Mouse (Mus musculus) B cell, adult 67 days (primary cell): ENCODE measurements around the gene Srd5a3. TPM values are rescaled to one million over a fixed set of nuclear protein-coding genes. Genes with fewer than 3 reads are reported as not detected.

Source experiments
- total RNA-seq, 2 experiments: library from RNA; stranded (reverse); gene quantifications; 4 replicates each; pipeline ENCODE4 v1.2.4; 2023

The Srd5a3 gene
- total RNA-seq = 10 to 100 TPM; 44.7 to 48.5 TPM

DNA sequence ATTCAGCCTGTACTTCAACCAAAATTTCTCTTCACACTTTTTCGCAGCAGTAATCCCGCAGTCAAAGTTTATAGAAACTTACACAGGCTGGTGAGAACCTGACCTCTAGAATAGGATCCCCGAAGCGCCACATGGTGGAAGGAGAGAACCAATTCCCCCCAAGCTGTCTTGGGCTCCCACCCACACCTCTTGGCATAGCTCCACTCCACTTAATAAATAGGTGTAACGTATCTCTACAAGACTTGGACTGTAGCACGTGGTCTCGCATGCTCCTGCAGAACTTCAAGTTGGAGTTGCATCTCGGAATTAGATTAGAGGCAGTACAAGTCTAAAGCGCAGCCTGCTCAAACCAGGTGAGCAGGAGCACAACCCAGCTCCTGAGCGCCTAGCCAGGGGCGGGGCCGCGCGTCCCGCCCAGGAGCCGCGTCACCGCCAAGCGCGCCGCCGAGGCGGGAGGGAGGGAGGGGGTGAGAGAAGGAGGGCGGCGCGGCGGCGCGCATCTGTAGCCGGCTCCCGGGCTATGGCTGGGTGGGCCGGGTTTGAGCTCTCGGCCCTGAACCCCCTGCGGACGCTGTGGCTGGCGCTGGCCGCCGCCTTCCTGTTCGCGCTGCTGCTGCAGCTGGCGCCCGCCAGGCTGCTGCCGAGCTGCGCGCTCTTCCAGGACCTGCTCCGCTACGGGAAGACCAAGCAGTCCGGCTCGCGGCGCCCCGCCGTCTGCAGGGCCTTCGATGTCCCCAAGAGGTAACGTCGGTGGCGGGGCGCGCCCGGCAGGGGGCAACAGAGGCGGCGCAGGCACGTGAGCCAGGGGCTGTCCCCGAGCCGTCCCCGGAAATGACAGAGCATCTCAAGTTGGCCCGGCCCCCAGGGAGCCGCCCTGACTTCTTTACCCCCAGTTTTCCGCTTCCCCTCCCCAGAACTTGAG is at the start of gene Srd5a3:
Gene Srd5a3, plus strand, starts transcription at position 464 of the 922 bp plus-strand sequence.

DNA sequence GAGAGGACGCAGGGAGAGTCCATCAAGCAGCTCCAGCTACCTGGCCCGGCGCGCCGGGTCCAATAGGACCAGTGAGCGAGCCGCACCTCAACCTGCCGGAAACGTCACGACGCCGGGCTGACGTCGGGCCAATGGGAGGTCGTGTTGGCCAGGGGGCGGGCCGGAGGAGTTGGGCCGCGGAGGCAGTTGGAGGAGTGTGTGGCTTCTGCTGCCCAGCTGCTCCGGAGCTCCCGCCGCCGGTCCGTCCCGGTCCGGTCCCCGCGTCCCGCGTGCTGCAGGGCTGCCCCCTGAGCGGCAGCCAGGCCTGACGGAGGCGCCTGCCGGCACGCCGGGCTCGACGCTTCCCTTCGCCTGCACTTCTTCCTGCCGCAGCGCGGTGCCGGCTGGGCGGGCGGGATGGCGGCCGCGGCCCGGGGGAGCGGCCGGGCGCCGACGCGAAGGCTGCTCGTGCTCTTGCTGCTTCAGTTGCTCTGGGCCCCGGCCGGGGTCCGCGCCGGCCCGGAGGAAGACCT is 43.7 kb downstream of the Srd5a3 start, which contains the start of gene Tmem165:
Gene Tmem165, plus strand, starts transcription at position 131 of the 512 bp plus-strand sequence.

Other genes with a start within 250 kb of the Srd5a3 start
- not detected for gene Kdr, start 161.8 kb upstream of the Srd5a3 start, total RNA-seq
- gene Tmem165, start 43.6 kb downstream of the Srd5a3 start, total RNA-seq = 10 to 100 TPM; 33.5 to 36.9 TPM
- 10 to 100 TPM; 26.8 to 28.2 TPM for gene Clock, start 164.5 kb downstream of the Srd5a3 start, total RNA-seq
- gene Pdcl2, start 190.9 kb downstream of the Srd5a3 start, total RNA-seq = not detected
- gene Nmu, start 223.5 kb downstream of the Srd5a3 start, total RNA-seq = not detected